Mouse (Mus musculus): Measurements from ENCODE around the gene Psmb6. TPM values are rescaled to one million over a fixed set of nuclear protein-coding genes. Genes with fewer than 3 reads are reported as not detected.
"Not testable (repeated sequence)": the region's sequence is repeated elsewhere in the genome, so short reads cannot be mapped to it uniquely, and the experiment has no call there.

The Psmb6 gene
- polyA plus RNA-seq, 1 experiment from 2014 or later, result 1,123 TPM

DNA sequence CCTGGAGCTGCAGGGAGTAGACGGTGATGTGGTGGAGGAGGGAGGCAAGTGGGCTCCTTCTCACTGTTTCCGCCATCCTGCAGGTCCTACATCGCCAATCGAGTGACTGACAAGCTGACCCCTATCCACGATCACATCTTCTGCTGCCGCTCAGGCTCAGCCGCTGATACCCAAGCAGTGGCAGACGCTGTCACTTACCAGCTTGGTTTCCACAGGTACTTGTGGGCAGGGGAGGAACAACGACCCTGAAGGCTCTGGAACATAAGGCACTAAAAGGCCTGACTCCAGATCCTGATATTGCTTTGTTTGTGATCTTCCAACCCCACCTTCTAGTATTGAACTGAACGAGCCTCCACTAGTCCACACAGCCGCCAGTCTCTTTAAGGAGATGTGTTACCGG lies 1.0 kb downstream of the Psmb6 start:
- peak overlapping the region; percentile 82 for H3K4me3 ChIP-seq
- no peaks in the 10 kb centered on the region for H3K9me3 ChIP-seq
- no peak overlapping the region for H3K27ac ChIP-seq (replicated peaks)
- 90% methylated on average over 12 of the region's 12 CpGs for WGBS
- no peak for DNase-seq (ENCODE audit: low spot score)
- H3K36me3 ChIP-seq (replicated peaks), result peaks cover 38% of the 10 kb centered on the region
- peaks cover 9% of the 10 kb centered on the region for H3K4me1 ChIP-seq
- 0 out of 2 replicates have a peak, but pooled peaks cover 1% of the 10 kb centered on the region for H3K27me3 ChIP-seq (replicated peaks; ENCODE audit: low read depth, poor library complexity, severe bottlenecking)

DNA sequence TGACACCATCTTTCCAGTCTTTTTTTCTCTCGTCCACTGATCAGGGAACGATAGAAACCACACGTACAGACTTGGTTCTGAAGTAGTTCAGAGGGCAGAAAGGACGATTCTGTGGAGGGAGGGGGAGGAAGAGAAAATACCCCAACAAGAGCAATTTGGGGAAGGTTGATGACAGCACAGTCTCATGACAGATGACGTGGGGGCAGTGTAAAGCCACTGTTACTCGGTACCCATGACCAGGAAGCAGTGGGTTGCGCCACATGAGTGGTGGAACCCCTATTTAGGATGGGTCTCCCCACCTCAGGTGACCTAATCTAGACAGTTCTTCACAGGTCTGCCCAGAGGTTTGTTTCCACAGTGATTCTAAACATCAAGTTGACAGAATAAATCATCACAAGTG lies 3.4 kb downstream of the Psmb6 start:
- no peaks in the 10 kb centered on the region for H3K27me3 ChIP-seq (replicated peaks; ENCODE audit: low read depth, poor library complexity, severe bottlenecking)
- peaks cover 12% of the 10 kb centered on the region for H3K4me1 ChIP-seq
- H3K36me3 ChIP-seq (replicated peaks), result peaks cover 38% of the 10 kb centered on the region
- H3K27ac ChIP-seq (replicated peaks), result no peak overlapping the region
- no peak overlapping the region for H3K4me3 ChIP-seq
- whole genome bisulfite sequencing, result 87% methylated on average over 7 of the region's 7 CpGs
- DNase-seq (ENCODE audit: low spot score), result no peak
- H3K9me3 ChIP-seq, result no peaks in the 10 kb centered on the region

DNA sequence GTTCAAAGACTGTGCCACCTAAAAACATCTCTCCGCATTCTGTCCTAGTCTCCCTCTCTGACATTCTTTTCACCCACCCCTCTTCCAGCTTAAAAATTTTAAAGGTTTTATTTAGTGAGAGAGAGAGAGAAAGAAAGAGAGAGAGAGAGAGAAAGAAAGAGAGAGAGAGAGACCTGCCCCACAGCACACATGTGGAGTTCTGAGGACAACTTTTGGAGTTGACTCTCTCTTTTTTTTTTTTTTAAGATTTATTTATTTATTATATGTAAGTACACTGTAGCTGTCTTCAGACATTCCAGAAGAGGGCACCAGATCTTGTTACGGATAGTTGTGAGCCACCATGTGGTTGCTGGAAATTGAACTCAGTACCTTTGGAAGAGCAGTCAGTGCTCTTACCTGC lies 5.9 kb downstream of the Psmb6 start:
- H3K4me1 ChIP-seq; H3K4me3 ChIP-seq; DNase-seq (ENCODE audit: low spot score); H3K27ac ChIP-seq (replicated peaks); H3K9me3 ChIP-seq; H3K27me3 ChIP-seq (replicated peaks; ENCODE audit: low read depth, poor library complexity, severe bottlenecking): not testable (repeated sequence)
- WGBS, result 83% methylated on average over 2 of the region's 2 CpGs
- peaks cover 37% of the 10 kb centered on the region for H3K36me3 ChIP-seq (replicated peaks)

DNA sequence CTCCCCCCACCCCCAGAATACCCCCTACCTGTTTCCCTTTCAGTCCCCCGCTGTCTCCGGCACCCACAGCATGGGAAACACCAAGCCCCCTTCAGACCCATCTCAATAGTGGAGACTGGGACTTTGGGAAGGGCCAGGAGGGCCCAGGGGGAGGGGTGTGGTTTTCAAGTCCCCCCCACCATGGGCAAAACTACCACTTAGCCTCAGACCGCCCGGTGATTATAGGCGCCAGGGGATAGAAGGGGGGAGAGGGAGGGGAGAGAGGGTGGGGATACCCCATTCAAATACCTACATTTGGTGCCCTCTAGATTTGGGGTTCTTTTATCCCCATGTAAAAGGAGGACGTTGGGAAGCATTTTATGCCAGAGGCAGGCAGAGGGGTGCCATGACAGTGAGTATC lies 7.7 kb downstream of the Psmb6 start, which contains the start of gene Gm40193:
Gene Gm40193 (minus strand): TSS at position 101 of the 400 bp plus-strand sequence.
- Histone ChIP-seq H3K9me3 (no peaks in the 10 kb centered on the region), H3K4me3 (no peak within 1 kb of the TSS), H3K27me3 (replicated peaks; ENCODE audit: low read depth, poor library complexity, severe bottlenecking) (peaks cover 7% of the 10 kb centered on the region; the same call in 1 of the 2 replicates), H3K4me1 (0 out of 2 replicates have a peak, but pooled peaks cover 3% of the 10 kb centered on the region), H3K27ac (replicated peaks) (no peak within 1 kb of the TSS), H3K36me3 (replicated peaks) (peaks cover 20% of the 10 kb centered on the region)
- no peak for DNase-seq (ENCODE audit: low spot score)
- 79% methylated on average over 6 of the region's 6 CpGs for WGBS

DNA sequence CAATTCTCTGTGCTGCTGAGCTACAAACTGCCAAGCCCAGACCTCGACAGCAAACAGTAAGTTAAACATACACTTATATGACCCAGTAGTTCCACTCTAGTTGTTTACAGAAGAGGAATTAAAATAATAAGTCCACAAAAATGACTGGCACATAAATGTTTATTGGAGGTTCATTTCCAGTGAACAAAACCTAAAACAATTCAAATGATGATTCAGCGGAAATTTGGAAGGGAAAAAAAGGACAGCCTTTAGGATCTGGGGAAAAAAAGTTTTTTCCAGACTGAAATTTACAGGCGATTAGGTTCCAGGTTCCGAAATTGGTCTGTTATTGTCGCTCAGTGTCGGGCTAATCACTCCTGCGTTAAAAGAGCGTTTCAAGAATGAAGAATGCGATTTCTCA lies 14.3 kb downstream of the Psmb6 start:
- 23% methylated on average over 9 of the region's 9 CpGs for WGBS
- Histone ChIP-seq H3K27me3 (replicated peaks; ENCODE audit: low read depth, poor library complexity, severe bottlenecking) (peaks cover 68% of the 10 kb centered on the region), H3K36me3 (replicated peaks) (no peaks in the 10 kb centered on the region), H3K27ac (replicated peaks) (no peak overlapping the region), H3K4me3 (peak overlapping the region; percentile 68), H3K4me1 (peaks cover 12% of the 10 kb centered on the region), H3K9me3 (no peaks in the 10 kb centered on the region)
- DNase-seq (ENCODE audit: low spot score), result no peak

DNA sequence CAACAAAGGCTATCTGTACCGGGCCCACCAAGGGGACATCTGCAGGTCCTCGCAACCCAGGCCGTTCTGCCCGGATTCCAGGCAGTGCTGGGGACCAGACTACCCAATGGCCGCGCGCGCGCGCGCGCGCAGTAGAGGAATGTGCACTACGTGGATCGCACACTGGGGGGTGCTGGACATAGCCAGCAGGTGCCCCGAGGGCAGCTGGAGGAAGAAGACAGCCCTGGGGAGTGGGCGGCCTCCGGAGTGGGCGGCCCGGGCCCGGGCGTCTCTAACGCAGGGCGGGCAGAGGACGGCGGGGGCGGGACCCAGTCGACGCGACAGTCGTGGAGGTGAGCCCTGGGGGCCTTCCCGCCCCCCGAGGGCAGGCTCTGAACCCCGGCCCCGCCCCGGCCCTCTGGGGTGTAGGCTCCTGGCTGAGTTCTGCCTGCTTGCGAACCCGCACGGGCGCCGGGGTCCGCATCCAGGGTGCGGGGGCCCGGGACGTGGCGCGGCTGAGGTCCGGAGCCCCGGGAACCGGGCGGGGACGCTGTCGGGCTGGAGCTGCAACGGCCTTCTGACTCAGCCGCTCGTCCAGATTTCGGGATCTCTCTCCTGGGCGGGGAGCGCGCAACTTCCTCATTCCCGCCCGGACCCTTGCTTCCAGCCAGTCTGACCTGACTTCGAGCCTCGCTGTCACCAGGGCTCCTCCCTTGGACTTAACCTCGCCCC lies 14.9 kb downstream of the Psmb6 start, which contains the start of gene Pld2:
Gene Pld2 (plus strand): TSS at position 188 of the 711 bp plus-strand sequence.
- no peaks in the 10 kb centered on the region for H3K9me3 ChIP-seq
- H3K27me3 ChIP-seq (replicated peaks; ENCODE audit: low read depth, poor library complexity, severe bottlenecking), result peaks cover 70% of the 10 kb centered on the region
- H3K27ac ChIP-seq (replicated peaks), result peak within 1 kb of the TSS; percentile 75
- WGBS, result under 1% methylated on average over 65 of the region's 65 CpGs
- no peaks in the 10 kb centered on the region for H3K36me3 ChIP-seq (replicated peaks)
- peak; percentile 89 for DNase-seq (ENCODE audit: low spot score)
- peak within 1 kb of the TSS; percentile 68 for H3K4me3 ChIP-seq
- H3K4me1 ChIP-seq, result peaks cover 12% of the 10 kb centered on the region

DNA sequence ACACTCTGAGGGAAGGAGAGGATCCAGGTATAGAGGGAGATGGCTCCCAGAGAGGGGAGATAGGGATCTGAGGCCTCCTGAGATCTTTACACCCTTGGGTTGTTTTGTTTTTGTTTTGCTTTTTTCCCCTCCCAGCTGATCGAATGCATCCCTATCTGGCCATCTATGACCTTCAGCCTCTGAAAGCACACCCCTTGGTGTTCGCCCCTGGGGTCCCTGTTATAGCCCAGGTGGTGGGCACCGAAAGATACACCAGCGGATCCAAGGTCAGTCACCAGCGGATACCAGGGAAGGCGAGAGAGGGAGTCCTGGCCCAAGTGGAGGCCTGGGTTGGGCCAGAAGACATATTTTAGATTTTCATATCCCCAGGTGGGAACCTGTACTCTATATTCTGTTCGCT lies 15.8 kb downstream of the Psmb6 start:
- Histone ChIP-seq H3K4me3 (peak overlapping the region; percentile 68), H3K27ac (replicated peaks) (0 out of 2 replicates have a peak overlapping the region, but pooled peaks have one; percentile 75), H3K27me3 (replicated peaks; ENCODE audit: low read depth, poor library complexity, severe bottlenecking) (peaks cover 70% of the 10 kb centered on the region), H3K4me1 (peaks cover 12% of the 10 kb centered on the region), H3K36me3 (replicated peaks) (no peaks in the 10 kb centered on the region), H3K9me3 (no peaks in the 10 kb centered on the region)
- DNase-seq (ENCODE audit: low spot score), result no peak
- WGBS, result 83% methylated on average over 7 of the region's 7 CpGs

DNA sequence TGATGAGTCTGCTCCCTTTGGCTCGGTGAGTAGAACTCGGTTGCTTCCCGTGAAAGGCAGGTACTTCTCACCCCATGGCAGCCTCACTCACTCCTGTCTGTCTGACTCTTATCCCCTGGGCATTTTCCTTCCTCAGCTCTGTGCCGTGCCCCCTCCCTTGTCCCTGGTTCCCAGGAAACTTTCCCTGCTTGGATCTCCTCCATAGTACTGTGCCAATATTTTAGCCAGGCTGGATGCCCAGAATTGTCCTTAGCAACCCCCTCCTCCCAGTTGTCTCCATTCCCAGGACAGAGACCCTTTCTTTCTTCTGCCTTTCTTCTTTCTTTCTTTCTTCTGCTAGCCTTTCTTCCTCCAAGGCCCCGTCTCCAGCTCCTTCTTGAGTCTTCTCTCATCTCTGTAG lies 16.2 kb downstream of the Psmb6 start:
- no peak for DNase-seq (ENCODE audit: low spot score)
- 74% methylated on average over 5 of the region's 5 CpGs for WGBS
- Histone ChIP-seq H3K27ac (replicated peaks) (no peak overlapping the region), H3K9me3 (no peaks in the 10 kb centered on the region), H3K36me3 (replicated peaks) (no peaks in the 10 kb centered on the region), H3K27me3 (replicated peaks; ENCODE audit: low read depth, poor library complexity, severe bottlenecking) (peaks cover 70% of the 10 kb centered on the region), H3K4me1 (peaks cover 12% of the 10 kb centered on the region), H3K4me3 (no peak overlapping the region)

DNA sequence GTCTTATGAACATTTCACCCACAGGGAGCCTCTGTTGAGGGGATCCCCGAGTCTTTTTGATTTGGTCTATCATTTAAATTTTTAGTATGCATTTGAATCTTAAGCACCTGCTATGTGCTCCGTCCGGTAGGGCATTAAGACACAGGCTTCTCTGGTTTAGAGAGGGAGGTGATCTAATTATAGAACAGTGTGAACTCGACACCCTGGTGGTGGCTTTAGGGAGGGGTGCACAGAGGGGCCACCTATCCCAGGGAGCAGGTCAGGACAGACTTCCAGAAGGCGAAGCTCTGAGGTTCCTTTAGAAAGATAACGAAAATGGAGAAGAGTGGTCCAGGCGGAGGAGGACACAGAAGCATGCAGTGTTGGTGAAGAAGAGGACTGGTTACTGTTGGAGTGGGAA lies 19.3 kb downstream of the Psmb6 start:
- no peak for DNase-seq (ENCODE audit: low spot score)
- H3K9me3 ChIP-seq, result no peaks in the 10 kb centered on the region
- WGBS, result 75% methylated on average over 7 of the region's 7 CpGs
- peaks cover 50% of the 10 kb centered on the region for H3K27me3 ChIP-seq (replicated peaks; ENCODE audit: low read depth, poor library complexity, severe bottlenecking)
- H3K4me3 ChIP-seq, result no peak overlapping the region
- no peaks in the 10 kb centered on the region for H3K36me3 ChIP-seq (replicated peaks)
- no peak overlapping the region for H3K27ac ChIP-seq (replicated peaks)
- peaks cover 12% of the 10 kb centered on the region for H3K4me1 ChIP-seq

DNA sequence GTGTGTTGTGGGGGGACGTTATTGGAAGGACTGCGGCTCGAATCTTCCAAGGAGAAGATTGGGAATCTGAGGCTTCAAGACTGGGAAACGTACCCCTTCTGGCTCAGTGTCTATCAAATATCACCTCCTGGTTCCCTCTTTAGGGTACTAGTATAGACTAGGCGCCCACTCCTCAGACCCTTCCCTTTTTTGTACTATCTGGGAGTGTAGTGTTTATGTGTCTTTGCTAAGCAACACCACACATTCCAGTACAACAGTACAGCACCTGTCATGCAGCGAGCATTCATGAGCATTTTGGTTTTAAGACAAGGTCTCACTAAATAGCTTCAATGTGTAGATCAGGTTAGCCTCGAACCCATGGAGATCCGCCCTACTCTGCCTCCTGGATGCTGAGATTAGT lies 26.4 kb downstream of the Psmb6 start:
- H3K27me3 ChIP-seq (replicated peaks; ENCODE audit: low read depth, poor library complexity, severe bottlenecking), result peaks cover 20% of the 10 kb centered on the region
- peaks cover 11% of the 10 kb centered on the region for H3K4me1 ChIP-seq
- WGBS, result 89% methylated on average over 8 of the region's 8 CpGs
- H3K27ac ChIP-seq (replicated peaks), result no peak overlapping the region
- no peak overlapping the region for H3K4me3 ChIP-seq
- DNase-seq (ENCODE audit: low spot score), result no peak
- no peaks in the 10 kb centered on the region for H3K9me3 ChIP-seq
- no peaks in the 10 kb centered on the region for H3K36me3 ChIP-seq (replicated peaks)

DNA sequence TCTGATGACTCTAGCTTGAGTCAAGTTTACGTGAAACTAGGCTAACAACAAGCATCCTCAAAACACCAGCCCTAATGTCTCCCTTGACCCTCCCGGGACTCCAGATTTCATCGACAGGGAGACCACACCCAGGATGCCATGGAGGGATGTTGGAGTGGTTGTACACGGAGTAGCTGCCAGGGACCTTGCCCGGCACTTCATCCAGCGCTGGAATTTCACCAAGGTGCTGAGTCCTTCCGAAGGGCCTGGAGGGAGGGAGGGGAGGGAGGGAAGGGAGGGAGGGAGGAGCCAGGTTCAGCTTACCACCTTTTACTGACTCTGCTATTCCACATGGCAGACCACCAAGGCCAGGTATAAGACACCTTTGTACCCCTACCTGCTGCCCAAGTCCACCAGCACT lies 28.8 kb downstream of the Psmb6 start:
- DNase-seq (ENCODE audit: low spot score), result no peak
- no peak overlapping the region for H3K4me3 ChIP-seq
- H3K27ac ChIP-seq (replicated peaks), result no peak overlapping the region
- WGBS, result 24% methylated on average over 7 of the region's 7 CpGs
- H3K27me3 ChIP-seq (replicated peaks; ENCODE audit: low read depth, poor library complexity, severe bottlenecking), result peaks cover 20% of the 10 kb centered on the region
- peaks cover 11% of the 10 kb centered on the region for H3K4me1 ChIP-seq
- H3K9me3 ChIP-seq, result no peaks in the 10 kb centered on the region
- no peaks in the 10 kb centered on the region for H3K36me3 ChIP-seq (replicated peaks)

DNA sequence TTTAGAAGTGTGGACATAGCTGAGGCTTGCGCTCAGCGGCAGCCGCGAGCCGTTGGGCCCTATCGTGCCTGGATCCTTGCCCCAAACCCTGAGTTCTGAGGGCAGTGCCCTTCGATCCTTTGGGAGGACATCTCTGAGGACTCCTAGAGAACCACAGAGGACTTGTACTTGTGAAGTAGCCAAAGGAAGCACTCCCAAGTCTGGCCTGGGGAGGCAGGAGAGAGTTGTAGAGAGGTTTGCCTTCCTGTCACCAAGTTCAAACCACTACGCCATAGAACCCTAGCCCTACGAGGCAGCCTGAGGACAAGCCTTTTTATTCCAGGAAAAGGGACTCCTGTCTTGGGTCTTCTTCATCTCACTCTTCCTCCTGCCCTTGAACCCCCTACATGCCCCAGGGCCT lies 32.4 kb downstream of the Psmb6 start:
- DNase-seq (ENCODE audit: low spot score), result no peak
- Histone ChIP-seq H3K4me3 (no peak overlapping the region), H3K4me1 (peaks cover 22% of the 10 kb centered on the region), H3K27ac (replicated peaks) (no peak overlapping the region), H3K27me3 (replicated peaks; ENCODE audit: low read depth, poor library complexity, severe bottlenecking) (peaks cover 12% of the 10 kb centered on the region; the same call in 1 of the 2 replicates), H3K9me3 (no peaks in the 10 kb centered on the region), H3K36me3 (replicated peaks) (no peaks in the 10 kb centered on the region)
- 90% methylated on average over 9 of the region's 9 CpGs for WGBS

DNA sequence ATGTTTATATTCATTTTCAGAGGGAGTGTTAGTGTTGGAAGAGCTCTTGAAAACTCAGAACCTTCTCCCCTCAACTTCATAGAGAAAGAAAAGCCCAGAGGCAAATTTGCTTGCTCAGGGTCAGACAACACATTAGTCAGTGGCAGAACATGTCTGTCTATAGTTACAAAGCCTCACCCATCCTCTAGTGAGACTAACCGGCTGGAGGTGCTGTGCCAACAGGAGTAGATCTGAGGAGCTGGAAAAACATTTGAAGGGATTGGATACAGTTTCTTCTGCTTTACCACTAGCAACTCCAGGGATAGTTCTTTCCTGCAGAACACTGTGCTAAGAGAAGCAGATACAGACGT lies 36.7 kb downstream of the Psmb6 start:
- WGBS, result 0% methylated on average over 2 of the region's 2 CpGs
- Histone ChIP-seq H3K27me3 (replicated peaks; ENCODE audit: low read depth, poor library complexity, severe bottlenecking) (no peaks in the 10 kb centered on the region), H3K4me3 (peak overlapping the region; percentile 96), H3K4me1 (peaks cover 47% of the 10 kb centered on the region), H3K36me3 (replicated peaks) (peaks cover under 1% of the 10 kb centered on the region; the same call in 1 of the 2 replicates), H3K27ac (replicated peaks) (peak overlapping the region; percentile 96), H3K9me3 (no peaks in the 10 kb centered on the region)
- DNase-seq (ENCODE audit: low spot score), result no peak

Data from embryonic facial prominence, embryonic 10.5 days (tissue).